Mouse (Mus musculus) brain, embryonic 14.5 days (tissue): ENCODE measurements around the gene Dppa3.

Source experiments
- CTCF ChIP-seq: fragments of 200-500 bp; IDR thresholded peaks from 2 replicates; pipeline ENCODE4 v1.5.1; 2012; ENCODE audit warnings: inconsistent platforms, mild to moderate bottlenecking, moderate library complexity, borderline replicate concordance; ENCODE audit not compliant: insufficient read depth, insufficient read length; ENCODE audit errors: extremely low read depth
- POLR2A ChIP-seq: fragments of 200-500 bp; IDR thresholded peaks from 2 replicates; pipeline ENCODE4 v1.6.1; 2012; ENCODE audit warnings: mild to moderate bottlenecking, inconsistent platforms, borderline replicate concordance; ENCODE audit not compliant: poor library complexity, insufficient read depth, insufficient read length, severe bottlenecking; ENCODE audit errors: extremely low read depth

GRCm38 (mm10) chr6:122635315-122635714 is 9.1 kb downstream of the Dppa3 start:
- TF ChIP-seq POLR2A (no peak), CTCF (no peak)
